Mouse (Mus musculus): Measurements from ENCODE around the gene Hist1h2aa.

Hist1h2aa gene

DNA sequence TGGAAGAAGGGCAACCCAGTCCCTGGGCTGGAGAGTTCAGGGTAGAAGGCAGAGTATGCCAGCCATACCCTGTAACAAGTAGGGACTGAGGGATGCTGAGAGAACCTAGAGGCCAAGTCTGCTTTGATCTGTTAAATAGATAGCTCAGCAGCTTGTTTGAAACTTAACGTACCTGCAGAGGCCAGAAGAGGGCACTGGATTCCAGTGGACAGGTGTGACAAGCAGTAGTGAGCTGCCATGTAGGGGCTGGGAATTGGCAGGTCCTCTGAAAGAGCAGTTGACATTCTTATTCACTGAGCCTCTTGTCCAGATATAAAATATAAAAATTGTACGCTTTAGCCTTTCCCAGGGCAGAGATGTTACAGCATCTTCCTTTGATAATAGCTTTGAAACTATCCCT lies 8.6 kb downstream of the Hist1h2aa start:
- DNase-seq (ENCODE audit: extremely low spot score): no peak

DNA sequence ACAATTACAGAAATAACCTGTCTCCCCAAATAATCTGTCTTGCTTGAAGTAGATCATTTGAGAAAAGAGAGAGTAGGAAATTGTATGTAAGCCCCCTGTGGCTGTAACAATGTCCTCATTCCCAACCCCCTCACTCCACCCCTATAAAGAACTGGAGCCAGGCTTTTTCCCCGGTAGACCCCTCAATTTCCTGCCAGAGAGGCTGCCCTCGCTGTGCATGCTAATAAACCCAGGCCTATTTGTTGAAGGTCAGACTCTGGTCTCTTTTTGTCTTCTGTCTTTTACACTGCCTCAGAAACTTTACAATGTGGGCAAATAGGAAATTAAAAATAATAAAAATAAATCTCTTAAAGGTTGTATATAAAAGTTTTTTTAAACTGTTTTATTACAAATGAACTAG lies 12.0 kb downstream of the Hist1h2aa start:
- no peak for DNase-seq (ENCODE audit: extremely low spot score)

DNA sequence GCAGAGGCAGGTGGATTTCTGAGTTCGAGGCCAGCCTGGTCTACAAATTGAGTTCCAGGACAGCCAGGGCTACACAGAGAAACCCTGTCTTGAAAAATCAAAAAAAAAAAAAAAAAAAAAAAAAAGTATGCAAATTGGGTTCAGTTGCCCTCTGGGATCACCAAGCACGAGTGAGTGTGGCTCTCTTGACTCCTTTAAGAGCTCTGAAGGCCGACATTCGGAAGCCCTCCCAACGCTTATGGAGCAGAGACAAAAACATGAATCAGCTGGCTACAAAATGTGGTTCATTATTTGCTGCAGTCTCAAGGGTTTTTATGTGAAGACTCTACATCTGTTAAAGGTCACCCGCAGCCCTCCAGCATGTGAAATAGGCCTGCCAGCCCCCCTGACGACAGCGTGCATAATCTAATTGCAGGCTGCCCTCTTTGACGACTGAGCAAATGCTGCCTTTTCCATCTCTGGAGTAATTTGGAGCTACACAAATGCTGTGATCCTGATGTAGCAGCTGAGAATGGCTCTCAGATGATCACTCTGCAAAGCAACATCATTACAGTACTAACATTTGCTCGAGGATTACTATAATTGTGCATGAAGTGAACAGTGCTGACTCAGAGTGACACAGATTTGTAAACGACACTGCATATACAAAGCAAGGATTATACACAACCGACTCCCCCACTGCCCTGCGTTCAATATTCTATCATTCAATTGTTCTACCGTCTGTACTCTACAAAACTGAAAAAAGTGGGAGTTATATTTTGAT lies 15.4 kb downstream of the Hist1h2aa start:
- DNase-seq (ENCODE audit: extremely low spot score): no peak

DNA sequence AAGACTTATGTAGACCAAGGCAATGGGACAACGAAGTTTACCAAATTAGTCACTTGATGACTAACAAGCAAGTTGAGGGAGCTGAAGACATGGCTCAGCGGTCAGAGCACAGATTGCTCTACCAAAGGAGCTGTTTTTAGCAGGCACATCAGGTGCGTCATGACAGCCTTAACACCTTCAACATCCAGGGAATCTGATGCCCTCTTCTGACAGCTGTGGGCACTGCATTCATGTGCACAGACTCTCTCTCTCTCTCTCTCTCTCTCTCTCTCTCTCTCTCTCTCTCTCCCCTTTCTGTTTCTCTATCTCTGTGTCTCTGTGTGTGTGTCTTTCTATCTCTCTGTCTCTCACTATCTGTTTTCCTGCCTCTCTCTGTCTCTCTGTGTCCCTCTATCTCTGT lies 16.7 kb downstream of the Hist1h2aa start:
- DNase-seq (ENCODE audit: extremely low spot score): no peak

DNA sequence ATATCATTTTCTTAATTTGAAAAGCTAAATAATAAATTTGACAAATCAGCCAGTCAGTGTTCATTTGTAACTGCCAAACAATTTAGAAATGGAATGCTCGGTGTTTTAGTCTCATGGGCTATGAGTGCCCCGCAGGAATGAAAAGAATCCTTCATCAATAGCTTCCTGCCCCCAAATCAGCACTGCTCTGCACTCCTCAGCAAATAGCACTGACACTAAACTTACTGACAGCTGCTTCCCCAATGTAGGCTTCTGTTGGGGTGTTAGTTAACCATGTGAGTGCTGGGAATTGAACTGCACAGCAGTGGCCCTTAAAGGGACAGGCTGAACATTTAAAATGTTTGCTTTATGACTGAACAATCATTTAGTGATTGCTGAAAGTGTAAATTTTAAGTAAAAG lies 25.5 kb downstream of the Hist1h2aa start:
- no peak for DNase-seq (ENCODE audit: extremely low spot score)

DNA sequence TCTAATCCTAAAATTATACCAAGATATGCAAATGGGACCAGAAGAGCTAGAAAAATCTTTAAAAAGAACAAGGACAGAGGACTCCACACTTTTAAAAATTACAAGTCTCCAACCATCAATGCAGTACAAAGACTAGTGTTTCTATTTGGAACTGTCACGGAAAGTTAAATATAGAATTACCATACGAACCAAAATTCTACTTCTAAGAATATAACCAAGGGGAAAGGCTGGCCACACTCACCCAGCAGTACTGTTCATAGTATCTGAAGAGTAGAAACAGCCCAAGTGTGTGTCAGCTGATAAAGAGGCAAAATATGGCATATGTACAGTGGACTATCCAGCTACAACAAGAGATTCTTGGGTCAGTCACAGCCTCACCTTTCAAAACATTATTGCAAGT lies 30.6 kb downstream of the Hist1h2aa start:
- DNase-seq (ENCODE audit: extremely low spot score): no peak

DNA sequence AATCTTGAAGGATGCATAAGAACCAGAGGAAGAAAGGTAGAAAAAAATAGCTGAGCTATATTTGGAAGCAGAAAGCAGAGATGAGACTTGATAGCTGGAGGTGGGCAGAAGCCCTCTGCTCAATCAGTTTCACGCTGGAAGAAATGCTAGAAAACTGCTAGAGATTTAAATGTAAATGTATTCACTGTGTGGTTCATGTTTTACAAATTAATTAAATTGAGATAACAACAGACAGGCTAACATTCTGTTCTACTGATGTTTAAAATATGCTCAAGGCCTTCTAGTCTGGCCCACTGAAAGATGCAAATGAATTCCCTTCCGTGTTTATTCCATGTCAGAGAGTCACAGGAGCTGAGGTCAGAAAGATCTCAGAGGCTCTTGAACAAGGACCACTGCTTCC lies 37.6 kb downstream of the Hist1h2aa start:
- DNase-seq (ENCODE audit: extremely low spot score): no peak

DNA sequence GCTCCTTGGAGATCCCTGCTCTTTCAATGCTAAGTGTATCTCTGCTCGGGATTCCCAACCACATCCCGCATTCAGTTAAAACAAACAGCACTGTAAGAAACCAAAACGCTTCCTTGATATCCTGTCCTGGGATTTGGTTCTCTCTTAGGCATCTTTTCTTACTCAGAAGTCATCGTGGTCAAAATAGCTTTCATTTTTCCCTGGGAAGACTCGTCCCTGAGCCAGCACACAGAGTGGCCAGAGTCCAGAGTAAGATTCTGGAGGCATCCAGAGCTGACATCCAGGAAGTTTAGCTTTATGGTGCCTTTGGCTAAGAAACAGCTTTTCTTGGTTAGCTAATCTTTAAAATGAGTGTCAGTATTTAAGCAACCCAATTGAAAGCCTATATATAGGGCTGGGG lies 38.0 kb downstream of the Hist1h2aa start:
- no peak for DNase-seq (ENCODE audit: extremely low spot score)

Data from embryo, embryonic 9.5 days (tissue).